Mouse (Mus musculus) G1E (cell line): ENCODE data around the gene Abcc1.

Experiments used
- CTCF ChIP-seq: IDR thresholded peaks from 2 replicates; pipeline ENCODE4 v1.5.1; 2012; ENCODE audit warnings: low read depth, low read length, inconsistent platforms, mixed read lengths
- GATA1 ChIP-seq: IDR thresholded peaks from 2 replicates; pipeline ENCODE4 v1.6.1; 2012; ENCODE audit warnings: borderline replicate concordance, low read length, inconsistent platforms, mixed read lengths
- POLR2AphosphoS5 ChIP-seq: IDR thresholded peaks from 2 replicates; pipeline ENCODE4 v1.6.1; 2012; ENCODE audit warnings: low read depth, low read length, inconsistent platforms; ENCODE audit not compliant: insufficient replicate concordance

- TF ChIP-seq CTCF (no peak), POLR2AphosphoS5 (no peak), GATA1 (no peak)
These were observed 121.9 kb downstream of the Abcc1 start for GRCm38 (mm10) chr16:14483221-14483620.
